Mouse (Mus musculus) neural tube, embryonic 14.5 days (tissue): ENCODE data around the gene Pam. TPM values are rescaled to one million over a fixed set of nuclear protein-coding genes. Genes with fewer than 3 reads are reported as not detected.

Experiments used
- ATAC-seq: fragments of 200-750 bp; cut with Nextera tagmentation; 2 replicates; pipeline ENCODE4 v1.8.0; 2017; ENCODE audit warnings: low read depth, mild to moderate bottlenecking, moderate TSS enrichment, moderate library complexity
- H3K27ac ChIP-seq: fragments of 300-500 bp; sonication (generic); 2 replicates; pipeline ENCODE4 v1.5.1; 2014; ENCODE audit warnings: low read depth, mild to moderate bottlenecking, control low read depth, low read length, moderate library complexity, mixed read lengths
- H3K27me3 ChIP-seq: fragments of 300-500 bp; sonication (generic); 2 replicates; pipeline ENCODE4 v1.6.1; 2014; ENCODE audit warnings: low read length; ENCODE audit not compliant: control insufficient read depth, insufficient read depth
- H3K36me3 ChIP-seq: fragments of 300-500 bp; sonication (generic); 2 replicates; pipeline ENCODE4 v1.6.1; 2014; ENCODE audit warnings: low read length, mixed read lengths; ENCODE audit not compliant: control insufficient read depth, insufficient read depth
- H3K4me1 ChIP-seq: fragments of 300-500 bp; sonication (generic); 2 replicates; pipeline ENCODE4 v1.6.1; 2014; ENCODE audit warnings: low read length; ENCODE audit not compliant: control insufficient read depth, insufficient read depth
- H3K4me2 ChIP-seq: fragments of 300-500 bp; sonication (generic); 2 replicates; pipeline ENCODE4 v1.6.1; 2014; ENCODE audit warnings: mild to moderate bottlenecking, low read depth, low read length, control low read depth
- H3K4me3 ChIP-seq: fragments of 300-500 bp; sonication (generic); 2 replicates; pipeline ENCODE4 v1.5.1; 2014; ENCODE audit warnings: low read depth, low read length, control low read depth, mixed read lengths
- H3K9ac ChIP-seq: fragments of 300-500 bp; sonication (generic); replicated peaks from 2 replicates; pipeline ENCODE4 v1.6.1; 2014; ENCODE audit warnings: low read depth, mild to moderate bottlenecking, control low read depth, low read length, mixed read lengths
- H3K9me3 ChIP-seq: fragments of 300-500 bp; sonication (generic); 2 replicates; pipeline ENCODE4 v1.6.1; 2016; ENCODE audit warnings: low read length; ENCODE audit not compliant: control insufficient read depth
- WGBS: fragments of 180-500 bp; shearing (Covaris S2); extraction: QIAGEN DNeasy Blood & Tissue Kit; methylation state at CpG from one replicate; pipeline ENCODE4 v1.1.7; 2014; 5-methylcytosine and 5-hydroxymethylcytosine counted together
- polyA plus RNA-seq: library from polyadenylated mRNA; unstranded; fragments of >200 nt; fragmentation: Nextera tagmentation; extraction: Ambion mirVana; gene quantifications from 2 replicates; pipeline ENCODE4 v1.2.1, GENCODE M21; 2014

Pam gene
- polyA plus RNA-seq, 1 experiment from 2014 or later: 51.5 TPM

- WGBS: 87% methylated on average over 7 of the region's 7 CpGs
- Histone ChIP-seq H3K4me1 (peaks cover 7% of the 10 kb centered on the region; the same call in 1 of the 2 replicates), H3K4me3 (no peak overlapping the region), H3K4me2 (no peak overlapping the region), H3K9ac (no peak overlapping the region), H3K27ac (no peak overlapping the region; the same call in 1 of the 2 replicates), H3K9me3 (no peaks in the 10 kb centered on the region), H3K36me3 (no peaks in the 10 kb centered on the region), H3K27me3 (no peaks in the 10 kb centered on the region)
- ATAC-seq: no peak
These were observed 168.7 kb downstream of the Pam start for GRCm38 (mm10) chr1:97926789-97927188.

- peak; percentile 16; the same call in 1 of the 2 replicates for ATAC-seq
- Histone ChIP-seq H3K9ac (no peak overlapping the region), H3K36me3 (no peaks in the 10 kb centered on the region), H3K4me2 (no peak overlapping the region), H3K27ac (no peak overlapping the region; the same call in 1 of the 2 replicates), H3K4me1 (peaks cover 2% of the 10 kb centered on the region; the same call in 1 of the 2 replicates), H3K9me3 (no peaks in the 10 kb centered on the region), H3K27me3 (no peaks in the 10 kb centered on the region), H3K4me3 (no peak overlapping the region)
- 34% methylated on average over 2 of the region's 2 CpGs for WGBS
These were observed 169.4 kb downstream of the Pam start for GRCm38 (mm10) chr1:97926017-97926540.

- Histone ChIP-seq H3K27ac (no peak overlapping the region), H3K4me2 (no peak overlapping the region), H3K9me3 (no peaks in the 10 kb centered on the region), H3K4me3 (no peak overlapping the region), H3K9ac (no peak overlapping the region), H3K27me3 (no peaks in the 10 kb centered on the region), H3K36me3 (no peaks in the 10 kb centered on the region), H3K4me1 (no peaks in the 10 kb centered on the region)
- WGBS: 83% methylated on average over 6 of the region's 6 CpGs
- no peak for ATAC-seq
These were observed 173.1 kb downstream of the Pam start for GRCm38 (mm10) chr1:97922395-97922794.

- H3K4me3 ChIP-seq: no peak overlapping the region
- 84% methylated on average over 1 of the region's 1 CpGs for WGBS
- no peak for ATAC-seq
These were observed 173.6 kb downstream of the Pam start for GRCm38 (mm10) chr1:97921886-97922285.

GRCm38 (mm10) chr1:97918495-97918894 is 177.0 kb downstream of the Pam start:
- WGBS: 78% methylated on average over 8 of the region's 8 CpGs
- Histone ChIP-seq H3K36me3 (no peaks in the 10 kb centered on the region), H3K27ac (no peak overlapping the region), H3K27me3 (no peaks in the 10 kb centered on the region), H3K4me3 (no peak overlapping the region), H3K9ac (no peak overlapping the region), H3K9me3 (no peaks in the 10 kb centered on the region), H3K4me2 (no peak overlapping the region), H3K4me1 (no peaks in the 10 kb centered on the region)
- 0 out of 2 replicates have a peak, but pooled peaks have one; percentile 17 for ATAC-seq

More at GRCm38 (mm10) chr1:97921886-97922285, 173.6 kb downstream of the Pam start:
- no peak overlapping the region for H3K4me2 ChIP-seq
- H3K9me3 ChIP-seq: no peaks in the 10 kb centered on the region
- no peaks in the 10 kb centered on the region for H3K36me3 ChIP-seq
- no peak overlapping the region for H3K27ac ChIP-seq
- H3K27me3 ChIP-seq: no peaks in the 10 kb centered on the region
- no peak overlapping the region for H3K9ac ChIP-seq
- no peaks in the 10 kb centered on the region for H3K4me1 ChIP-seq

- WGBS: 69% methylated on average over 2 of the region's 2 CpGs
- Histone ChIP-seq H3K4me3 (no peak overlapping the region), H3K9ac (no peak overlapping the region), H3K4me2 (no peak overlapping the region), H3K36me3 (no peaks in the 10 kb centered on the region), H3K27me3 (no peaks in the 10 kb centered on the region), H3K27ac (no peak overlapping the region; the same call in 1 of the 2 replicates), H3K9me3 (no peaks in the 10 kb centered on the region), H3K4me1 (no peaks in the 10 kb centered on the region)
- ATAC-seq: no peak
These were observed 178.5 kb downstream of the Pam start for GRCm38 (mm10) chr1:97916971-97917234.

- Histone ChIP-seq H3K9ac (no peak overlapping the region), H3K9me3 (no peaks in the 10 kb centered on the region), H3K4me3 (no peak overlapping the region), H3K27ac (peak overlapping the region; percentile 40; the same call in 1 of the 2 replicates), H3K4me1 (no peaks in the 10 kb centered on the region), H3K4me2 (no peak overlapping the region), H3K36me3 (no peaks in the 10 kb centered on the region), H3K27me3 (no peaks in the 10 kb centered on the region)
- 77% methylated on average over 12 of the region's 12 CpGs for WGBS
- ATAC-seq: peak; percentile 54; the same call in 1 of the 2 replicates
These were observed 179.1 kb downstream of the Pam start for GRCm38 (mm10) chr1:97916218-97916970.

- no peaks in the 10 kb centered on the region for H3K27me3 ChIP-seq
- ATAC-seq: no peak
- no peaks in the 10 kb centered on the region for H3K36me3 ChIP-seq
- no peaks in the 10 kb centered on the region for H3K4me1 ChIP-seq
- 84% methylated on average over 10 of the region's 10 CpGs for WGBS
- H3K4me3 ChIP-seq: no peak overlapping the region
- H3K9me3 ChIP-seq: no peaks in the 10 kb centered on the region
- no peak overlapping the region for H3K4me2 ChIP-seq
- no peak overlapping the region; the same call in 1 of the 2 replicates for H3K27ac ChIP-seq
- H3K9ac ChIP-seq: no peak overlapping the region
These were observed 179.7 kb downstream of the Pam start for GRCm38 (mm10) chr1:97915726-97916125.

- Histone ChIP-seq H3K4me1 (no peaks in the 10 kb centered on the region), H3K27me3 (no peaks in the 10 kb centered on the region), H3K9ac (no peak overlapping the region), H3K4me3 (no peak overlapping the region), H3K4me2 (no peak overlapping the region), H3K36me3 (no peaks in the 10 kb centered on the region), H3K27ac (no peak overlapping the region), H3K9me3 (no peaks in the 10 kb centered on the region)
- no peak for ATAC-seq
- WGBS: 88% methylated on average over 10 of the region's 10 CpGs
These were observed 184.6 kb downstream of the Pam start for GRCm38 (mm10) chr1:97910874-97911273.
